Mouse (Mus musculus): Measurements from ENCODE around the gene Trim44.
A peak's percentile ranks its signal among the peaks of the same experiment; 100 is the strongest.

The Trim44 gene

DNA sequence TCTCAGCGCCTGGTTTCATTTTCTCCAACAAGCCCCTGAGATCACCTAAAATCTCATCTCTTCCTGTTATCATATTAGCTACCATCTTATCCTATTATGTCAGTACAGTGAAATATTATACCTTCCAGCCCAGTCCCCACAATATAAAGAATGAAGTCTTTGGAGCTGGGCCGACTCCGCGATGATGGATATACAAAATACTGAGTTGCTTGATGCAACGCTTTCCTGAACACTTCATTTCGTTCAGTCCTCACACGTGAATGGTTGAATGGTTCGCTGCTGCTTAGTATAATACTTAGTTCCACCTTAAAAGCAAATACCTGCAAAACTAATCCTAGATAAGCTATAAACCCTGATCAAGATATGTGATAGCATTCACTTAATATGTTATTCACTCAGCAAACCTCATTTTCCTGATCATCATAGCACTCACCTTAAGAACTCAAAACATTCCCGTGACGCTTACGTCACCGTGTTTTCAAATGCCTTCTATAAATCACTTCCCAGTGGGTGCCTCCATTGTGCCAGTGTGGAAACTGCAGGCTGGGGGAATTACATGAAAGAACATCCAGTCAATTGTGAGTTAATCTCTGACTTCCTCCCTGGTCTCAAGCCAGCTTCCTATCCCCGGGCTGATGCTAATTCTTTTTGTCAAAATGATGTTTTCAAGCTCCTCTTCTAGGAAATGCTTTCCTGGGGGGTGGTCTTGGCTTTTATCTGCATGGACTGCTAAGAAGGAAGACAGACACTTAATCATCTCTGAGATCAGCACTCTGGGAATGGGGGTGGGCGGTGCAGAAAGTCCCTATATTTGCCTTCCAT, at the start of gene Trim44:
Gene Trim44, minus strand, starts transcription at position 466 of the 822 bp plus-strand sequence.
- DNase-seq: no peak

DNA sequence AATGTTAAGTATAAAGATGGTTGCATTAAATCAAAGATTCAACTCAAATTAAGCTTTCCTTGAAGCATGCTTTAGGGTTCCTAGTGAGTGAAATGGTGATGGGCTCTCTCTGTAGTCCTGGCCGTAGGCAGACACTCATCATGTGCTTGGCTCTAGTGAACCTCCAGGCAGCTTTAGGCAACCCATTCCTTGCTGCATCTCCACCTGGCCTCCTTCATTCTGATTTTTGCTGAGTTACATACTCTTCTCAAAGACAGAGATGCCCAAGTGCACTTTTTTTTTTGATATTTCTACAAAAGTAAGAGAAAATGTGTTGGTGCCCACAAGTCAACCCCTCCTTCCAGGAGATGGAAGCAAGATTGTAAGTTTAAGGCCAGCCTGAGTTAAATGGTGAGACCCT, 47.5 kb upstream of the Trim44 start:
- no peak for DNase-seq

DNA sequence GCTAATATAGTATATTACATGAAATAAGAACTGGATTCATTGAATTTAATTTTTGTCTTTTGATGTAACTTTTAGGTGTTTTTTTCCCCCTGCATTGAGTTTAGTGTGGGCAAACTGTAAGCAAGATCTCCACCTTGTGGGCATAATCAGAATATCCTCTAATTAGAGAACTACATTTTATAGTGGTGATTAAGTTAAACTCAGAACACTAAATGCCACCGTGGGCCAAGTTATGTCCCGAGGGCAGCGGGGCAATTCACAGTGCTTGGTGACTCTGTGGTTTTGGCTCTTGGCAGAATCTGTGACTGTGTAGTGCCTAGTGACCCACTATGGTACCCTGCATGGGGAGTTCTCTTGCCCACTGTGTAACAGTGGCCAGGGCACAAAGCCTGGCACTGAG, 45.8 kb upstream of the Trim44 start:
- DNase-seq: no peak

DNA sequence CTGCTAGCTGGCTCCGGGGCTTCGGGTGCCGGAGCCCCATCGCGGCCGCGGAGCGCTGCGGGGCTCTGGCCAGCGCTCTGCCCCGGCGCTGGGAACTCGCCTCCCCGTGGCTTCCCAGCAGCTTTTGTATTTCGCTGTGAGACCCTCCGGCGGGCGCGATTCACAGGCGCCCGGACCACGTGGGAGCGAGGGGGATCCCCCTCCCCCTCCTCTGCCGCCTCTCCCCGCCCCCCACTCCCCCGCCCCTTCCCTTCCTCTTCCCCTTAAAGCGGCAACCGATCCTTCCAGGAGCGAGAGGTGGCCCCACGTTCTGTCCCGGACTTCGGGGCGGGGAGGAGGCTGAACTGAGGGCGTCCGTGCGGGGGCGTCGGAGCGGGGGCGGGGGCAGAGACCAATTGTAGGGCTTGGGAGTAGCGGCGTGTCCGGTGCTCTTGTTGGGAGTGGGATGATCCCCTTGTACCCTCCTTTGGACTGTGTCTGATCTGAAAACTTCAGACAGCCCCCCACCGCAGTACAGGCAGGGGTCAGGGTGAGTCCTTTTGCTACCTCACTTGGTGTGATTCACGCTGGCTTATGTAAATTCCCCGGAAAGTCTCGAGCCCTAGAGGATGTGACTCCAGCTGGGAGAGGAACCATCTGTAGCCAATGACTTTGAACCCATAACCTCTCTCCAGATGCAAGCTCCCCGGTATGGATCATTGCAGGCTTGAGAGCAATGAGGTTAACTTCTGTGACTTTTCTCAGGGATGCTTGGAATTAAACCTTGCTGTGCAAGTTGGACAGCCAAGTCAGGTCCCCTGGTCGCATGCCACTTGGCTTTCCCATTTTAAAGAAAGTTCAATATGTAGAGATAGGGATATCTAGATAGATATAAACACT, 44.3 kb upstream of the Trim44 start, which contains the start of gene Fjx1:
Gene Fjx1, minus strand, starts transcription at position 829 of the 879 bp plus-strand sequence.
- no peak for DNase-seq

DNA sequence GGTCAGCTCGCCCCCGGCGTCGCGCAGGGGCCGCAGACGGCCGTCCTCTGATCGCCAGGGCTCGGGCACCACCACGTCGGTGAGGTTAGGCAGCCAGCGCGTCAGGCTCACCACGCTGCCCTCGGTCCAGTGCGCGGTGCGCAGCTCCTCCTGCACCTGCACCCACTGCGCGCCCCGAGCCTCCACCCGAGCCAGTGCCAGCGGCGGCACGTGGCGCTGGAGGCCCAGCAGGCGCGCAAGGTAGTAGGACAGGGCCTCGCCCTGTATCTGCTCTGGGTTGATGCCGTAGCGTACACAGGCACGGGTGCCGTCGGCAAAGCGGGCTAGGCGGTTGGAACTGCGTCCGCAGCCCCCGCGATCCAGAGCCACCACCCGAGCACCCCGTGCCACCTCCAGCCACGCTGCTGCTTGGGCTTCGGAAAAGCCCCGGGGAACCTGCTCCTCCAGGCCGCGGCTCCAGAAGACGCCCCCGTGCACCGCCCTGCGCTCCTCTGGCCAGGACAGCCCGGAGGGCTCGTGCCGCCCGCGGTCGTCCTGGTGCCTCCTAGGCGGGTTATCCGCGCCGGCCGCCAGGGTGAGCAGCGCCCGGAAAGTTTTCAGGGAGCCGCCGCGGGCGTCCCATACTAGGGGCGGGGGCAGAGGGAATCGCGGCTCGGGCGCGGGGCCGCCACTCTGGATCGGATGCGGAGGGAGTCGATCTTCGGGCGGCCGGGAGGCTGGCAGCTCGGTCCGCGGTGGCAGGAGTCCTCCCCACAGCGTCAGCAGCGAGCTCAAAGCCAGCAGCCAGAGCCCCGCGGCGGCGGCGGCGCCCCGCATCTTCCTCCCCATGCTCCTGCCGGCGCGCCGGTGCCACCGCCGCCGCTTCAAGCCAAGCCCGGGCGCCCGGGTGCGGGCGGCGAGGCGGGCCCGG, 43.4 kb upstream of the Trim44 start:
- DNase-seq: peak; percentile 49

DNA sequence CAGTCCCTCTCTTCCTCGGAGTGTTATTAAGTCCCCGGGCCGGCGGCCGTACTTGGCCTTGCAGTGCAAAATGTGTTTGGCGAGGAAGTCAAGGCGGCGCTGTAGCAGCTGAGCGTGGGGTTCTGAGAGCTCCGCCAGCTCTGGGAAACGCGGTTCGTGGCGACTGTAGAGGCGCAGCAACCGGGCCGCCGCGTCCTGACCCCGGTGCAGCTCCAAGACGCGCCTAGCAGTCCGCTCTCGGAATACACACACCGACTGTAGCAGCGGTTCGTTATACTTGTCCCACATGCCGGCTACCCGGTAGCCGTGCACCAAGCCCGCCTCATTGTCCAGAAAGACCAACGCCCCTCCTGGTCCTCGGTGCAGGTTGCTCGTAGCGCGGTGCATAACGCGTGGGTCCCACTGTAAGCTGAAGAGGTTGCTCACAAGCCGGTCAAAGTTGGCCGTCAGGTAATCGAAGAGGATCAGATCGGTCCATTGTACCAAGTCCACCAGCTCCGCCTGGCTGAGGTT, 42.7 kb upstream of the Trim44 start:
- DNase-seq: peak; percentile 75

DNA sequence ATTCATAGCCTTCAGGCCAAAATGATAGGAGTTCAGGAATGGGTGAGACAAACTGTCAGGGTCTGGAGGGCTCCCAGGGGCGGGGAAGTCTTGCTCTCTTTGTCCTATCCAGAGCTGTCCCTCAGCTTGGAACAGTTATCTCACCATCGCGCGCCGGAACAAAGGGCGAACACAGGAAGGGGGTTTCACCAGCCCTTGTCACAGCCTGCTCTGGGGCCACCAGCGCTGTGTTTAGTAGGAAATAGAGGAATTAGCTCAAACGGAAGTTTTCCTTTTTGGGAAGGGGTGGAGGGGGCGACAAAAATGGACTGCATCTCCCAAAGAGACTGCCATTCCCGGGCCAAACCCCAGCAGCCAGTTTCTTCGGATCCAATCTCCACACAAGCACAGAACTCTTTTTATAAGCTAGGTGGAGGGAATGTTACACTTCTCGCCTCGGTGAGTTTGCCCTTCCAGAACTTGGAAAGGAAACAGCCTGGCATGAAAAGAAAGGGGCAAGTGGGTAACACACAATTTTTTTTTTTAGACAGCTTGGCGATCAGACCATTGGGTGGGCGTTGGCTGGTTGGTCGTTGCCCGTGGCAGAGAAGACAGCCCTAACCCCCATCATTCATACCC, 42.1 kb upstream of the Trim44 start:
- DNase-seq: peak; percentile 12

DNA sequence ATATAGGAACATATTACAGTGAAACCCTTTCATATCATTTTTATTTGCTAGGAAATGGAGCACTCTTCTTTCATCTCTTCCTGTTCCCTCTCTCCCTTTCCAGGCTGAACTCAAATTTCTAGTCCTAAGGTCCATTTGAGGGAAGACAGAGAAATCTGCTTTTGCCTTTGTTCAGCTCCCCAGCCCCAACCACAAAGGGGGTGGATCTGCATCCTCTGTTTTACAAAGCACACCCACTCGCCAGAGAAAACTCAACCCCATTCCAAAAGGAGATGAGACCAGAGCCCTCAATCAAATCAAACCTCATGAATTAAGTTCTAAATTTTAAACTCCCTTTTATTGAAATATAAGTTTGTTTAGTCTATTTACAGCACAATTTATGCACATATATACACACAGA, 41.4 kb upstream of the Trim44 start:
- no peak for DNase-seq

DNA sequence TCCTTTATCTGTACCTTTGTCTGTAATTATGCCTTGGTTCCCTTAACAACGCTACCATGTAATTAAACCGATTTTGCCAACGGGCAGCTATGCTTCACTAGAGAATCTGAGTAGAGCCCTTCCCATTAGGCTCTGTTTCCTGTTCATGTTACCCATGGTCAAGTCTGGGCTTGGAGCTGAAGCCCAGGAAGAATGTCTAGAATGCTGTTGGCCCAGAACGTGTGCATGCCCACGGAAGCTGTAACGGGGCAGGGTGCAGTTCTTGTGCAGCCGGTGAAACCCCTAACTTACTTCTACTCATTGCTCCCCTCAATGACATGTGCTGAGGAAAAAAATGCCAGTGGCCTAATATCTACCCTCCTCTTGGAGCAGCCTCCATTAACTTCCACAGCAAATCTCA, 40.2 kb upstream of the Trim44 start:
- no peak for DNase-seq

DNA sequence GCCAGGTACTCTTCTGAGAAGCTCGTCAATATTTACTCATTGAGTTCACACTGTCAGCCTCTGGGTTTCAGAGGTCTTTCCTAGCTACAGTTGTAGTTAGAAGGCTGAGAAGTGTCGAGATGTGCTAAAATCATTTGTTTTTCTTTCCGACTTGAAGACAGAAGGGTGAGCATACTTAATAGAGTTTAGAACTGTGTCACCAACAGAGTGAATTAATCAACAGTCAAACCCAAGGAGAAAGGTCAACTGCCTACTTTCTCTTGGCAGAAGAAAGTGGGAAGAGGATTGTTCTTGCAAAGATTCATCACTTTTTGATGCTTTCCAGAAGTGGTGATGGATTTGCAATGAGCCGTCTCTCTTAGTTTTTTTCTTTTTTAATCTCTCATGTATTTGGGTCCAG, 39.2 kb upstream of the Trim44 start:
- DNase-seq: no peak

DNA sequence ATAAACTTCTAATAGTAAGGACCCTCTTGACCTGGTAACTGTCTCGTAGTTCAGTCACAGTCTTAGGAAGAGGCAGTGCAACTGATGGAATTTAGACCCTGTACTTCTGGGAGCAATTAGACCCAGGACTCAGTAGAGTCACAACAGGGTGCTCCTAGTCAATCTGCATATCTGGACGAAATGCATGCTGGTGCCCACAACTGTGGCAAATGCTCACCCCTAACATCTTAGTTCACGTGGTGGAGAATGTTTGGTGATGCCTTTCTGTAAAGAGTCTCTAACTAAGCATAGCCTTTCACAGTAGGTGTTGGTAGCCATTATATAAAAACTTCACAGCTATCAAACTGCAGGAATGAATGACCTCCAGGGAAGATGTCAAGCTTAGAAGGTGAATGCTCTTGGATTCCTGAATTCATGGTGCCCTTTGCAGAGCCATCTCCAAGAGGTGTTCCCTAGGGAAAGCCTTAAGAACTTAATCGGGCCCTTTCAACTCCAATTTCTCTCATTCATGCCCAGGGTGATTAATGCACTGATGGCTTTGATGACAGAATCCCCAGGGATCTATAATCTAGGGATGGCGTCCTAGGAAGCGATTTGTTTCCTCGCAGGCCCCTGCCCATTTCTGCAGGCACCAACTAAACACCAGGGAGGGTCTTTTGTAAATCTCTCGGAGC, 29.9 kb upstream of the Trim44 start:
- DNase-seq: no peak

DNA sequence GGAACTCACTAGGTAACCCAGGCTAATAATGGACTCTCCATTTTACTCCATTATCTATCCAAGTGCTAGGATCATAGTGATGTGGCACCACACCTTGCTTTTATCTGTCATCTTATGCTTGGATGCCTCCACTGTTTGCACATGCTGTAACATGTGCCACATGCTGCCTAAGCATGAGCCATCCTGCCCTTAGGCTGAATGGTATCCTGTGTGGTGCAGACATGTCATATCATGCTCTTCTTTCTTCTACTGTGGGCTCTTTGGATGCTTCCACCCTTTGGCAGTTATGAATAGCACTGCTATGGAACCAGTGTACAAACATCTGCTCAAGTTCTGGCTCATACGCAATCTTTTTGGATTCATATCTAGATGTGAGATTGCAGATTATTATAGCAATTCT, 26.3 kb upstream of the Trim44 start:
- DNase-seq: no peak

DNA sequence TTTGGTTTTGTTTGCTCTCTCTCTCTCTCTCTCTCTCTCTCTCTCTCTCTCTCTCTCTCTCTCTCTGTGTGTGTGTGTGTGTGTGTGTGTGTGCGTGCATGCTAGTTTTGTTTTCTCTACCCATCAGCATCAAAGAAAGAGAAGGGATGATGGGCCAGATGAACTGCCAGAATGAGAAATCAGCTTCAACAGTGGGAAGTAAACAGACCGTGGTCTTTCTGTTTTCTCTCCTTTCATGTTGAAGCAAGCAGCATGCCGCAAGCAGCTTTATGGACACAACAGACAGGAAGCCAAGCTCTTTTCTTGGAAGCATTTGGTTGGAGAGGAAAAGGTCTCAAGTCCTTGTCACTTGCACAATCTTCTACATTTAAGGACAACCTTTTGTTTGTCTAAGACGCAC, 23.5 kb upstream of the Trim44 start:
- DNase-seq: no peak

DNA sequence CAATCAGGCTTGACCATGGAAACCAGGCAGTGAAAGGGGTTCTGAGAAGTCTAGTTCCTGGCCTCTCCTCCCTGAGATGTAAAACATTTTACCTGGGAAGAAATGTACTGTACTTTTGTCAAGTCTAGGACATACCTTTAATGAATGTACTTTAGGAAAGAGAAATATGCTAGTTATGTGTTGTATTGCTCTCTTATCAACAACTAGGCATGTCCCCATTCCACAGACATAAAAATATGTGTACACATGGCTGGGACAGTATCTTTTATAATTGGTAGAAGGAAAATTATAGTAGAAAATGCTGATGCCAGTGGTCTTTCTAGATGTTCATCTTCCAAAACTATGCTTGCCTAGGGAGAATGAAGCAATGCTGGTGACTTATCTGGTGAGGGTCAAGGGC, 20.3 kb upstream of the Trim44 start:
- no peak for DNase-seq

DNA sequence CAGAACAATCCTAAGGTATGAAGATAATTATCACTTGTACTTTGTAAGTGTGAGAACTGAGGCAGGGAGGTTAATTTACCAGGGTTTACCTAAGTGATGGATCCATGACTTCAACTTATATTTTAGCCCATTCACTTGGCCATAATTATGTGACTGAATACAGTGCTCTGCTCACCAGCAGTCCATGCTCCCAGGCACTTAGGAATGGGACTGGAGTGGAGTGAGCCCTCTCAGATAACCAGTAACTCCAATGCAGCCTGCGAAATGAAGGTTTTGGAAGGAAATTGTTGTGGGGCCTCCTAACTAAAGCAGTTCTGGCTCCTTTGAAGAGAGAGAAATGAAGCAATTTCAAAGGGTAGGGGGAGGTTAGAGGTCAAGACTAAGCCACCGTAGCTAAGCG, 18.8 kb upstream of the Trim44 start:
- DNase-seq: no peak

DNA sequence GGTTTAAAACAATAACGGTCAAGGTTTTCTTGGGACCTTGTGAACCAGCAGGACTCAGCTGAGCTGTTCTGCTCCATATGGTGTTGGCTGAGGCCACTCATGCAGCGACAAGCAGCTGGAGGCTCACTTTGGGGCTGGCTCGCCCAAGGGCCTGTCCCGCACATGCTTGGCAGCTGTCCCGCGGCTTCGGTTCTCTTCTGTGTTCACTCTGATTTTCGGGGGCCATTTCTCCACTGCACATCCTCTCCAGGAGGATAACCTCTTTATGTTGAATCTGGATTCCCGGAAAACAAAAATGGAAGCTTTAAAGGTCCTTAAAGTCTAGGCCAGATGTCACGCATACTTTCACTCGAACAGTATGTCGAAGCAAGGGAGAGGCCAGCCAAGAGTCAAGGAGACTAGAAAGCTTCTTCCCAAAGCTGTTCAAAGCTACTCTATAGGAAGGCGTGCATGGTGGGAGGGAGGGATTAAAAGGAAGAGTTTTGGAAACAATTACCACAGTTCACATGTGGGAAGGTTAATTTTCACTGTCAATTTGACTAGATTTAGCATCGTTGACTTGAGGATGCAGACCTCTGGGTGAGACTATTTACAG, 8.6 kb upstream of the Trim44 start:
- DNase-seq: no peak

DNA sequence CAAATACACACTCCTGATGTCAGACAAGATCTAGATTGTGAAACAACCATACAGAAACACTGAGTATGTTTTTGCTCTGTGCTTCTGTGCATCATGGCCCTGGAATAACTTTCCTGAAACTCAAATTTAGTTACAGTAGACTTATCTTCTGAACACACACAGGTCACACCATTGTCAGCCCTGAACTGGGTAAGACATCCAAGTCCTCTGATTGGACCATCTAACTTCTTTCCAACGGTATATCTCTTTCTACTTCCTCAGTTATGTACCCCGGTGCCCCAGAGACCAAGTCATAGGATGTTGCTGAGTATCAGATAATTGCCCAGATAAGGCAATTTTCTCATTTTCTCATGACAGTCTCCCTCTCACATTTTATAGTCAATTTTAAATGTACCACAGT, 5.1 kb upstream of the Trim44 start:
- no peak for DNase-seq

DNA sequence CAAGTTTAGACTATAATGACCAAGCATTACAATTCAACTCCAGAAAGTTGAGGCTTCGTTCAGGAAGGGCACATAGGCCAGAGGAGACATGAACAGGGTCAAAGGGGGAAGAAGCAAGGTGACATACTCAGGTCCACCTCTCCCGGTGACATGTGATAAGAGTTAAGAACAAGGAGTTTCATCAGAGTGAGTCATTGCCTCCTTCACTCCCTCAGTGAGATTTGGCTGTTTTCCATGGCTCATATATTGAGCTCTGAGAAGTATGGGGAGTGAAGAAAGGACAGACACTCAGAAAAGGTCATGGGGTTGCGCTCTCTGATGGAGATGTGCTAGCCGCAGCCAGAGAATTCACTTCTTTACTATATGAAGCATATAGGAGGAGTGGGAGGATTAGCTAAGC, 3.0 kb upstream of the Trim44 start:
- DNase-seq: no peak

DNA sequence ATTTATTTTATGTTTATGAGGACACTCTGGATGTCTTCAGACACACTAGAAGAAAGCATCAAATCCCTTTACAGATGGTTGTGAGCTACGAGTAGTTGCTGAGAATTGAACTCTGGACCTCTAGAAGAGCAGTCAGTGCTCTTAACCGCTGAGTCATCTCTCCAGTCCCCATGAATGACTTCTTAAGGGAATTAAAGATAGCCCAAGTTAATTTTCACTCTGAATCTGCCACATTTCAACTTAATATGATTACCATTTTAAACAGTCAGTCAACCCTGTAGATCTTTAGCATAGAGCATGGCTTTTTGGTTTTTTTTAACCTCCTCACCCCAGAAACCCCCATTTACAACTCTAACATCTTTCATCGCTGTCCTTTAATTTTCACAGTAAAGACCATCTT, 2.1 kb upstream of the Trim44 start:
- DNase-seq: no peak

DNA sequence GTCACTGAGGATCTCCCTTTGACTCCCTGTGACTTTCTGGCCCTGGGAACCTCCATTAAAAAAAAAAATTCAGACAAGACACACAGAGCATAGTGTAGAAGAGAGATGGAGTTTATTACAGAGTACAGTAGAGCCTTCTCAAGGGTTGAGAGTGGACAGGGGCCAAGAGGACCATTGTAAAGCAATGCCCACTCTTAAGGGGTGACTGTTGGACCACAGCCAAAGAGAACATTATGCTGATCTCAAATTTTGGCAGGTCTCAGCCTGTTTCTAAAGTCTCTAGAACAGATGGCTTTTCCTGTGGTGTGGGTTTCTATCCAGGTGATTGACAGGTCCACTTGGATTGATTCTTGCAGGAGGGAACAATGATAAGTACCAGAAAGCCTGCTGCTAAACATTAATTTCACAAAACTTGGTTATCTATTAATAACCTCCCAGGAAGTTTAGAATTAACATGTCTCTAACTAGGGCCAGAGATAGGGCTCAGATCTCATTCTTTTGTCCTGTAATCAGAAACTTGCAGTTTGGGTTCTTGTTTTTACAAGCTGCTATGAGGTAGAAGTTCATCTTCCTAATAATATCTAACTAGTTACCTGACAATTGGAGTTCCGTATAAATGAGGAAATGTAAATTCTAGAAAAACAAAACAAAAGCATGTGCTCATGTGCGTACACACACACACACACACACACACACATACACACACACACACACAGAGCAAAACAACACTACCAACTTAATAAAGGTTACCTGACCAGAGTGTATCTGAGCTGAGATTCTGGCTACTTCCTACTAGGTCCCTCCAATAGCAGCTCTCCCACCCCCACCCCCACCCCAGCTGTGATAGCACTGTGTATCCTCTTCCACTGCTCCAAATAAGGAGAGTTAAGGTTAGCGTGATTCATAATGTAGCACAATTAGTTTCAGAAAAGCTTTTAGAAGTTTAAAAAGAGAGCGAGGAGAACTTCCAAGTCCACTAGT, 1.0 kb downstream of the Trim44 start:
- no peak for DNase-seq

Measured in right cerebral cortex, adult 18-20 months (tissue).